Mouse (Mus musculus): ENCODE measurements around the gene Mapk1ip1. TPM values are rescaled to one million over a fixed set of nuclear protein-coding genes. Genes with fewer than 3 reads are reported as not detected.

Mapk1ip1 gene
- polyA plus RNA-seq, 1 experiment from 2014 or later, result 33.2 TPM

DNA sequence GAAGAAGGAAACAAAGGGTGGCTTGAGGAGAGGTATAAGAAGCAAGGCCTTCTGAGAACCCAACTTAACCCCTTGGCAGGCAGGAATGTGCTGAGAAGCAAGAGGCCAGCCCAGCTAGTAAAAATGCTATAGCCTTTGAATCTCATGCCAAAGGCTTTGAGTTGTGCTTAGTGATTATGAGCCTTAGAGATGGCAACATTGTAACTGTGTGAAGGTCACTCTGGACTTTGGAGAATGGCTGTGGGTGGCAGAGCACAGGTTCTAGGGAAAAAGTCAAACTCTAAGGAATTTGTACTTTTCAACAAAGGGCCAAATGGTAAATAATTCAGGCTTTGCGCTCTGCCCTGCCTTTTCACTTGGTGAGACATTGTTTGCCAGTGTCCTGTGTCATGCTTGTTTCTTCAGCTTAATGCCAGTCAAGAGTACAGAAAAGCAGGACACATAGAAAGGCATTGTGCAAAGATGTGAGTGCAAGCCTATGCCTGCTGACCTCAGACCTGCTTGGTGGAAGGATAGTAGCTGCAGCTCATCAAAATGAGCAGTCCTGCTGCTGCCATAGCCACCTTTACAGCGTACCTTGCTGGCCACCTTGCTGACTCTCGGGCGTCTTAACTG, 7.5 kb upstream of the Mapk1ip1 start:
- 89% methylated on average over 4 of the region's 4 CpGs for WGBS
- H3K4me1 ChIP-seq, result peaks cover 19% of the 10 kb centered on the region

DNA sequence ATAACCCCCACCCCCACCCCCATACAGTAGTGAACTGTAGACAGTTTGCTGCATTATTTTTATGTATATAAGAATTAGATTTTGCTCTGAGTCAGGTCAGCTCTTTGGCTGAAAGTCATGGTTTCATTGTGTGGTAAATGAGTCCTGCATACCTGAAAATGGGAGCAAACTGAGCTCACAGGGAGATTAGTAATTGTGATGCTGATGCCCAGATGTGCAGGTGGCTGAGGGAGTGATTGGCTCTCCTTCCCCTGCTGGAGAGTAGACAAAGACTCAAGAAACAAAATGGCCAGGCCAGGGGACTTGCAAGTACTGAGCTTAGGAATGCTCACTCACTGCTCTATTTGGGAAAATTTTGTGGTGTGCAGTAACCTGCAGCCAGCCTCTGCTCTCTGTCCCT, 4.0 kb upstream of the Mapk1ip1 start:
- Histone ChIP-seq H3K36me3 (replicated peaks) (peaks cover 13% of the 10 kb centered on the region; the same call in 1 of the 2 replicates), H3K9ac (0 out of 2 replicates have a peak overlapping the region, but pooled peaks have one; percentile 8), H3K4me1 (peaks cover 37% of the 10 kb centered on the region), H3K27me3 (replicated peaks) (no peaks in the 10 kb centered on the region), H3K4me2 (no peak overlapping the region), H3K27ac (no peak overlapping the region), H3K9me3 (no peaks in the 10 kb centered on the region), H3K4me3 (no peak overlapping the region)
- no peak for ATAC-seq (replicated peaks)

More for the DNA sequence above, 7.5 kb upstream of the Mapk1ip1 start:
- Histone ChIP-seq H3K9me3 (no peaks in the 10 kb centered on the region), H3K27me3 (replicated peaks) (no peaks in the 10 kb centered on the region), H3K9ac (no peak overlapping the region), H3K4me3 (no peak overlapping the region), H3K27ac (no peak overlapping the region), H3K4me2 (no peak overlapping the region), H3K36me3 (replicated peaks) (peaks cover 13% of the 10 kb centered on the region; the same call in 1 of the 2 replicates)
- ATAC-seq (replicated peaks), result no peak

DNA sequence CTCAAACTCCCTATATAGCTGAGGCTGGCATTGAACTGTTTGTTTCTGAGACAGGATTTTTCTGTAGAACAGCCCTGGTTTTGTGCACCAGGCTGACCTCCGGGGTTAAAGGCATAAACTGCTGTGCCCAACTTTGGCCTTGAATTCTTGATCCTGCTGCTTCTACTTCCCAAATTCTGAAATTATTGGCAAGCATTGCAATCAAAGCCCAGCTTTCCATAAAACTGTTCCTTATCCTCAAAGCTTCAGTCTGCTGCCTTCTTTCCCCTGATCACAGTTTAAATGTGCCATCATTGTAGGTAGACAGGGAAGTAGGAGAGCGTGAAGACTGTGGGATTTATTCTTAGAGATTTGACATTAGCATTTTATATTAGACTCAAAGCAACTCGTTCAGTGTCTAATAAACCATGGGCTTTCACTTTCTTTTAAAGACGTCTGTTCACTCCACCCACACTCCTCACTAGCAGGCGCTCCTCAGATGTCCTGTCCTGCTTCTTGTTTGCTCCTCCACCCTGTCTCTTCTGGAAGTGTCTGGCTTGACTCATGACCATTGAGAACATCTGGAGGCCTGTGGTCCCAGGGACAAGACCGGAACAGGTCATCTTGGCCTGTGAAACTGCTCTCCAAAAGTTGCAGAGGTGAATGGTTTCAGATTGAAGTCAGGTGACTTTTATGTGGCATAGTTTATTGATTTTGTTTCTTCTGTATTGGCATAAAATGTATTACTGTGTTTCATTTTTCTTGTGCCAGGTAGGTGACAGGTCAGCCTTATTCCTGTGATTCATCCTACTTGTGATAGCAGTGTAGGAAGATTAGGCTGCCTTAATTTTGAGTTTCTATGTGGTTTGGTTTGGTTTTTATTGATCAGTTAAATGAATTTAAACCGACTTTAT, 2.2 kb upstream of the Mapk1ip1 start:
- no peak overlapping the region for H3K27ac ChIP-seq
- no peaks in the 10 kb centered on the region for H3K27me3 ChIP-seq (replicated peaks)
- peaks cover 13% of the 10 kb centered on the region; the same call in 1 of the 2 replicates for H3K36me3 ChIP-seq (replicated peaks)
- peak overlapping the region; percentile 94 for H3K4me2 ChIP-seq
- ATAC-seq (replicated peaks), result no peak
- peaks cover 56% of the 10 kb centered on the region for H3K4me1 ChIP-seq
- H3K9ac ChIP-seq, result peak overlapping the region; percentile 97; the same call in 1 of the 2 replicates
- peak overlapping the region; percentile 95; the same call in 1 of the 2 replicates for H3K4me3 ChIP-seq
- no peaks in the 10 kb centered on the region for H3K9me3 ChIP-seq
- WGBS, result 76% methylated on average over 7 of the region's 7 CpGs

DNA sequence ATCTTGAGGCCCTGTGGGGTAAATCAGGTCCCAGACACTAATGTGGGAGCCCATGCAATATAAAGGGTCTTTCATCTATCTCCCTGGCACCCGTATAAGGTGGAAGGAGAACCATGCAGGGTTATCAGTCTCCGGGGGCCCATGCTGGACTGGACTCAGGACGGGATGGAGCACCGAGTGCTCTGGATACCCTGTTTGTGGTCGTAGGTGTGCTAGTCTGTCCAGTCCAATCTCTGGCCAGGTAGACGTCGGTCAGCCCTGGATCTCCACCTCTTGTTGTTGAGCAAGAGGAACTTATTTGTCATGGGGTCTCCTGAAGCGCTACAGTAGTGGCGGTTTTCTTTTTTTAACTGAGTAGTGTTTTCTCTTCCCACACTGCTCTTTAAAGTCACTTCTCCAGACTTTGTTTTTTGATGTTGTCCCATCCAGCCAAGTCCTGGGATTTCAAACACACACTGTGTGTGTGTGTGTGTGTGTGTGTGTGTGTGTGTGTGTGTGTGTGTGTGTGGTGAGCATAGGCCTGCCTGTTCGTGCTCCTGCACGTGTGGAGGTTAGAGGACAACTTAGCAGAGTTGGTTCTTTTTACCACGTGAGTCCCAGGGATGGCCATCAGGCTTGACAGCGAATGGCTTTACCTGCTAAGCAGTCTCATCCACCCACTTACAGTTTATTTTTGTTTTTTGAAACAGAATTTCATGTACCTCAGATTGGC, 1.4 kb upstream of the Mapk1ip1 start:
- 49% methylated on average over 13 of the region's 13 CpGs for WGBS
- peaks cover 59% of the 10 kb centered on the region for H3K4me1 ChIP-seq

DNA sequence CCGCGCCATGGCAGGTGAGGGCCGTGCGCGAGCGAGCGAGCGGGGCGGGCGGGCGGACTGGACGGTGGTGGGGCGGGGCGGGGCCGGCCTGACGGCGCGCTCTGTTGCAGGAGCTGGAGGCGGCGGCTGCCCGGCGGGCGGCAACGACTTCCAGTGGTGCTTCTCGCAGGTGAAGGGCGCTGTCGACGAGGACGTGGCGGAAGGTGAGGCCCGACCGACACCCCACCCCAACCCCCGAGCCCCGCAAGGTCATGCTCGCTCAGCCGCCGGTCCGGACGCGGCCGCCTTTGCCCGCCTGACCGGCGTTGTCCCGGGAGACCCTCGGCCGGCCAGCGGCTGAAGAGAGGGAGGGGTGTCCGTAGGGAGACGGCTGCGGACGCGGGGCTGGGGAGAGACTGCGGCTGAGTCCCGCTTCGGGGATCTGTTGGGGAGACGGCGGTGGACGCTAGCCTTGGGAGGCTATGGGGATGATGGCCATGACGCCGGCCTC, 474 bp upstream of the Mapk1ip1 start:
- ATAC-seq (replicated peaks), result peak; percentile 86
- 0% methylated on average over 61 of the region's 61 CpGs for WGBS
- peak overlapping the region; percentile 95 for H3K4me3 ChIP-seq
- peaks cover 64% of the 10 kb centered on the region for H3K4me1 ChIP-seq
- peak overlapping the region; percentile 95 for H3K27ac ChIP-seq
- no peaks in the 10 kb centered on the region for H3K27me3 ChIP-seq (replicated peaks)
- peak overlapping the region; percentile 97 for H3K9ac ChIP-seq
- H3K4me2 ChIP-seq, result peak overlapping the region; percentile 94
- H3K9me3 ChIP-seq, result no peaks in the 10 kb centered on the region
- 0 out of 2 replicates have a peak, but pooled peaks cover 2% of the 10 kb centered on the region for H3K36me3 ChIP-seq (replicated peaks)

More for the DNA sequence above, 1.4 kb upstream of the Mapk1ip1 start:
- Histone ChIP-seq H3K27me3 (replicated peaks) (no peaks in the 10 kb centered on the region), H3K9ac (peak overlapping the region; percentile 97), H3K27ac (0 out of 2 replicates have a peak overlapping the region, but pooled peaks have one; percentile 95), H3K4me2 (peak overlapping the region; percentile 94), H3K9me3 (no peaks in the 10 kb centered on the region), H3K36me3 (replicated peaks) (peaks cover 10% of the 10 kb centered on the region; the same call in 1 of the 2 replicates), H3K4me3 (peak overlapping the region; percentile 95)
- ATAC-seq (replicated peaks), result no peak

DNA sequence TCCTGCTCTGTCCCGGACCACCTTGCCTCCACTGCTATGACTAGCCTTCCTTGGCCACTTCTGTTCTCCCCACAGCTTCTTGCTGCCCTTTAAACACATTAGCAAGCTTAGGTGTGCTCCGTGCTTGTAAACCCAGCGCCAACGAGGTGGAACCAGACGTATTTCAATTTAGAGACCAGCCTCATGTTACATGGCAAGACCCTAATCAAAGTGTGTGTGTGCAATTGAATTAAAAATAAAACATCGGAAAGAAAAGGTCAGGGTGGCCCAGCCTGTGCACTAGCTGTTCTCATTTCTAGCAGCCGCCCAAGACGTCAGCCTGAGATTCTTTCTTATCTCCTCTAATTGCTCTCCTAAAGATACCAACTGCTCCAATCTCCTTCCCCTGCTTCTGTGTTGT, 962 bp downstream of the Mapk1ip1 start:
- H3K4me1 ChIP-seq, result peaks cover 63% of the 10 kb centered on the region

DNA sequence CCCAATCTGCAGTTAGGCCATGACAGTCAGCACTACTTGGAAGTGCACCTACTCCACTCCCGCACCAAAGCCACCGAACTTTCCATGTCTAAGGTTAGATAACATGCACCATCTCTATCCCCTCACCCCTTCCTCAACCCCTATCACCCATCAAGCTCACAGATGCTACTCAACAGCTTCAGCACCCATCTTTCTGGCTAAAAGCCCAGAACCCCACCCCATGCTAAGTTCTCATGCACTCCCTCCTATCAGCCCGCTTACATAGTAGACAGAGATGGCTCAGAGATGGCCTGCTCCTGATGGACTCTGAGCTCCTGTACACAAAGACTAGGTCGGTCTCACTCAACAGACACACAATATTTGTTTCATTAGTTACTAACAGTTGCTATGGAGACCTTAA, 2.7 kb downstream of the Mapk1ip1 start:
- Histone ChIP-seq H3K4me1 (peaks cover 48% of the 10 kb centered on the region), H3K9ac (no peak overlapping the region), H3K27ac (no peak overlapping the region), H3K36me3 (replicated peaks) (no peaks in the 10 kb centered on the region), H3K9me3 (no peaks in the 10 kb centered on the region), H3K27me3 (replicated peaks) (no peaks in the 10 kb centered on the region), H3K4me2 (peak overlapping the region; percentile 94), H3K4me3 (no peak overlapping the region)
- no peak for ATAC-seq (replicated peaks)
- WGBS, result 91% methylated on average over 4 of the region's 4 CpGs

More for the DNA sequence above, 962 bp downstream of the Mapk1ip1 start:
- Histone ChIP-seq H3K9me3 (no peaks in the 10 kb centered on the region), H3K36me3 (replicated peaks) (no peaks in the 10 kb centered on the region), H3K9ac (peak overlapping the region; percentile 38), H3K4me2 (peak overlapping the region; percentile 94), H3K27me3 (replicated peaks) (no peaks in the 10 kb centered on the region), H3K27ac (peak overlapping the region; percentile 95), H3K4me3 (peak overlapping the region; percentile 95)
- 42% methylated on average over 8 of the region's 8 CpGs for WGBS
- no peak for ATAC-seq (replicated peaks)

DNA sequence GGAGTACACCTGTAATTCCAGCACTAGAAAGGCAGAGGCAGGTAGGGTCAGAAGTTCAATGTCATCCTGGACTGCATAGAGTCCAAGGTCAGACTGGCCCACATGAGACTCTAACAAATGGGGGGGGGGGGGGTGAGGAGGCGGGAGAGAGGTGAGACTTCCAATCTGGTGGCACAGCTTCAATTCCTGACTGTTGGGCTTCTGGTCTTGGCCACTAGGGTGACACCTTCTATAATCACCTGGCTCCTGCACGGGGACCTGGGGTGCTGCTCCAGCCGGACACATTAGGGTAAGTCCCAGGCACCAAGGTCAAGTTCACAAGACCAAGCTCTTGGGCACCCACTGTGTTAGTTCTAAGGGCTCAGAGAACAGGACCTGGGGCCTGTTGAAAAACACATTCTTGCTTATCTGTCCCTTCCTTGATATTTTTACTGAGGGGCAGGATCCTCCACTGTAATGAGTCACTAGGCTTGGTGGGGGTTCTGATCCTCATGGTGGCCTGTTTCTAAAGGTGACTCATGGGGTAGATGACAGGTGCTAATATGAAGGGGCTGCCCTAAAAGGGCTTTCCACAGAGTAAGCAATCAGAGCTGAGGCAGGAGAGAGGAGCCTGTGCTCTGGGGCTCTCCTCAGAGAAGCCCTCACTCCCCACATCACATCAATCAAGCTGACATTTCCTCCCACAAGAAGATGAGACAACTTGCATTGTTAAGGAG, 4.5 kb downstream of the Mapk1ip1 start:
- Histone ChIP-seq H3K4me3 (no peak overlapping the region), H3K36me3 (replicated peaks) (no peaks in the 10 kb centered on the region), H3K27ac (no peak overlapping the region), H3K27me3 (replicated peaks) (no peaks in the 10 kb centered on the region), H3K4me2 (no peak overlapping the region), H3K9me3 (no peaks in the 10 kb centered on the region), H3K4me1 (peaks cover 35% of the 10 kb centered on the region), H3K9ac (no peak overlapping the region)
- 75% methylated on average over 3 of the region's 3 CpGs for WGBS
- no peak for ATAC-seq (replicated peaks)

DNA sequence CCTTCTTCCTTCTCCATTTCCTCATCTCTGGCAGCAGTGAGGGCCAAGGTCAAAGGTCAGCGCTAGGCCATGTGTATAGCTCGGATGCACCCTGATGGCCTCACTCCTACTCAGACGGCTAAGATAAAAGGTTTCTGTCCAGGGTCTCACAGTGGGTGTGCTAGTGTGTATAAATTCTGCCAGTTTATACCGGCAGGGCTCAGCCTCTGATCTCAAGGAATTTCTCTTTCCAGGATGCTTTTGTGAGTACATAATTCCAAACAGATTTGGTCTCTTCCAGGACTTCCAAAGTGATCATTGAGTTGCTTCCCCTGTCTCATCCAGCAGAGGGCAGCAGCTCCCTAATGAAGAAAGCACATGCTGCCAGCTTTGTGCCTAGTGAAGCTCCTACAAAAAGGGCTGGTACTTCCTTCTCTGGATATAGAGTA, 5.5 kb downstream of the Mapk1ip1 start:
- H3K9ac ChIP-seq, result no peak overlapping the region
- no peak overlapping the region for H3K4me2 ChIP-seq
- 48% methylated on average over 4 of the region's 4 CpGs for WGBS
- no peak; the same call in 1 of the 2 replicates for ATAC-seq (replicated peaks)
- H3K27me3 ChIP-seq (replicated peaks), result no peaks in the 10 kb centered on the region
- H3K27ac ChIP-seq, result no peak overlapping the region
- H3K36me3 ChIP-seq (replicated peaks), result no peaks in the 10 kb centered on the region
- no peak overlapping the region for H3K4me3 ChIP-seq
- H3K9me3 ChIP-seq, result no peaks in the 10 kb centered on the region
- peaks cover 35% of the 10 kb centered on the region for H3K4me1 ChIP-seq

DNA sequence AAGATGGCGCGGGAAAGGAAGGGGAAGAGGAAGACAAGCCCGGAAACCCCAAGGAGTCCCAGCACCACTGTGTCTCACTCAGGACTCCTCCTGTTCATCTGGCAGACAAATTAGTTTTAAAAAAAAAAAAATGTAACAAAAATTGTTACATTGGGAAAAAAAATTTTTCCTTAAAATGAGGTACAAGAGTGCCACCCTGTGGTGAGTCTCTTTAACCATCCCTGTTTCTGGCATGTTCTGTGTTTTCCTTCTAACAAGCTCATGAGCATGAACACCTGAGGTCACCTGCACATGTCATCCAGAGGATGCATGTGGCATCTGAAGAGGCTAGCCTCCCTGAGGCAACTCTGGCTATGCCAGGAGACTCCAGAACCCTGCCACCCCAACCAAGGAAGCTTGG, 11.0 kb downstream of the Mapk1ip1 start:
- H3K4me3 ChIP-seq, result no peak overlapping the region
- H3K36me3 ChIP-seq (replicated peaks), result no peaks in the 10 kb centered on the region
- H3K27me3 ChIP-seq (replicated peaks), result no peaks in the 10 kb centered on the region
- H3K9ac ChIP-seq, result no peak overlapping the region
- no peak for ATAC-seq (replicated peaks)
- no peak overlapping the region for H3K27ac ChIP-seq
- H3K9me3 ChIP-seq, result no peaks in the 10 kb centered on the region
- WGBS, result 89% methylated on average over 3 of the region's 3 CpGs
- H3K4me1 ChIP-seq, result no peaks in the 10 kb centered on the region
- H3K4me2 ChIP-seq, result no peak overlapping the region

DNA sequence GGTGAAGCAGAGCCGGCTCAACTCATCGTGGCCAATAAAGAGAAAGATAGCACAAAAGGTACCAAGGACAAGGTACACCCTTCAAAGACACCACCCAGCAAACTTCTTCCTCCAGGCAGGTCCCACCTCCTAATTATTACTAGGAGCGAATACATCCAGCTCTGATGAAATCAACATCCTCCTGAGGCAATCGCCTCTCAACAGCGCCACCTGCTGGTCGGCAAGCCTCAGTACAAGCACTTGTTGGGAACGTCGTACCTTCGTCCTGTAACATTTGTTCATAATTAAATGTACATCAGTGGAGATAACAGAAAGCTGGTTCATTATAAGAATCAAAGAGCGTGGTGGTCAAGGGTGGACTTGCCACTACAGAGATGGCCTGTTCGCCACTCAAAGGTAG, 18.3 kb downstream of the Mapk1ip1 start:
- 16% methylated on average over 11 of the region's 11 CpGs for WGBS
- ATAC-seq (replicated peaks), result no peak

More for the DNA sequence above, 18.3 kb downstream of the Mapk1ip1 start:
- Histone ChIP-seq H3K4me2 (no peak overlapping the region), H3K9ac (no peak overlapping the region), H3K9me3 (no peaks in the 10 kb centered on the region), H3K27me3 (replicated peaks) (no peaks in the 10 kb centered on the region), H3K27ac (no peak overlapping the region), H3K4me3 (no peak overlapping the region), H3K36me3 (replicated peaks) (no peaks in the 10 kb centered on the region), H3K4me1 (no peaks in the 10 kb centered on the region)

All from midbrain, embryonic 15.5 days (tissue).